Mouse (Mus musculus) embryonic facial prominence, embryonic 14.5 days (tissue): ENCODE measurements around the gene Rims4. TPM values are rescaled to one million over a fixed set of nuclear protein-coding genes. Genes with fewer than 3 reads are reported as not detected.

ENCODE experiments used
- ATAC-seq: fragments of 200-750 bp; cut with Nextera tagmentation; 2 replicates; pipeline ENCODE4 v1.8.0; 2017; ENCODE audit warnings: low read depth, moderate number of reproducible peaks, moderate TSS enrichment
- DNase-seq: peaks from one replicate; pipeline ENCODE4 v3.0.0-alpha.2; 2015; ENCODE audit warnings: low spot score
- H3K27ac ChIP-seq: fragments of 300-500 bp; sonication (generic); replicated peaks from 2 replicates; pipeline ENCODE4 v1.5.1; 2014; ENCODE audit warnings: low read depth, mild to moderate bottlenecking, low read length, moderate library complexity
- H3K27me3 ChIP-seq: fragments of 300-500 bp; sonication (generic); replicated peaks from 2 replicates; pipeline ENCODE4 v1.6.1; 2014; ENCODE audit warnings: low read length; ENCODE audit not compliant: control insufficient read depth, insufficient read depth
- H3K36me3 ChIP-seq: fragments of 300-500 bp; sonication (generic); 2 replicates; pipeline ENCODE4 v1.6.1; 2014; ENCODE audit warnings: low read length, mixed read lengths; ENCODE audit not compliant: control insufficient read depth, insufficient read depth
- H3K4me1 ChIP-seq: fragments of 300-500 bp; sonication (generic); 2 replicates; pipeline ENCODE4 v1.6.1; 2014; ENCODE audit warnings: antibody characterized with exemption, low read length; ENCODE audit not compliant: control insufficient read depth, insufficient read depth
- H3K4me2 ChIP-seq: fragments of 300-500 bp; sonication (generic); 2 replicates; pipeline ENCODE4 v1.6.1; 2014; ENCODE audit warnings: low read depth, mild to moderate bottlenecking, low read length, moderate library complexity, mixed read lengths
- H3K4me3 ChIP-seq: fragments of 300-500 bp; sonication (generic); 2 replicates; pipeline ENCODE4 v1.5.1; 2014; ENCODE audit warnings: low read depth, mild to moderate bottlenecking, low read length
- H3K9ac ChIP-seq: fragments of 300-500 bp; sonication (generic); 2 replicates; pipeline ENCODE4 v1.6.1; 2014; ENCODE audit warnings: low read depth, mild to moderate bottlenecking, low read length, moderate library complexity, mixed read lengths
- H3K9me3 ChIP-seq: fragments of 300-500 bp; sonication (generic); 2 replicates; pipeline ENCODE4 v1.6.1; 2016; ENCODE audit warnings: low read length; ENCODE audit not compliant: control insufficient read depth
- WGBS: fragments of 180-500 bp; shearing (Covaris S2); extraction: QIAGEN DNeasy Blood & Tissue Kit; methylation state at CpG from one replicate; pipeline ENCODE4 v1.1.7; 2014; 5-methylcytosine and 5-hydroxymethylcytosine counted together
- polyA plus RNA-seq: library from polyadenylated mRNA; unstranded; fragments of >200 nt; fragmentation: Nextera tagmentation; extraction: Ambion mirVana; gene quantifications from 2 replicates; pipeline ENCODE4 v1.2.1, GENCODE M21; 2014

Gene Rims4
- polyA plus RNA-seq, 1 experiment from 2014 or later = 0.32 TPM

DNA sequence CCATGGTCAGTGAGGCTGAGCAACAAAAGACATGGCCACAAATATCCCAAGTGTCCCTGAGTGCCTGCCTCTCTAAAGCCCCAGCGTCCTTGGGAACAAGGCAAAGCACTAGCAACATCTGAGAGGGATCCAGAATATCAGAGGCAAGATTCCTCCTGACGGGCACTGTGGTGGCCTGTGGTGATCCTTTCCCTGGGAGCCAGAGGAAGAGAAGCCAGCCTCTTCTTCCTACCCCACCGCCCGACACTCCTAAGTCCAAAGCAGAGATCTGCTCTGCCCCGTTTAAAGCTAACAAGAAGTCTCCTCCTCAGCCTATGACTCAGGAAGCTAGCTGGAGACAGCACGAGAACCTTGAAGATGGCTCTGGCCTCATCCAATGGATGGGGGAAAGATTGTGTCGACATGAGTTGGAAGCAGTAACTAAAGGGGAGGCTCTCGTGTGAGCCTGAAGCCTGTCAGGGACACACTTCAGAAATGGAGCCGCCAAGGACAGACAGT, 3.1 kb downstream of the Rims4 start:
- H3K27ac ChIP-seq = no peak overlapping the region
- no peak overlapping the region for H3K4me3 ChIP-seq
- WGBS = 68% methylated on average over 9 of the region's 9 CpGs
- peaks cover 73% of the 10 kb centered on the region for H3K27me3 ChIP-seq
- no peak for DNase-seq
- no peaks in the 10 kb centered on the region for H3K9me3 ChIP-seq
- no peaks in the 10 kb centered on the region for H3K36me3 ChIP-seq
- 0 out of 2 replicates have a peak, but pooled peaks cover 4% of the 10 kb centered on the region for H3K4me1 ChIP-seq
- no peak for ATAC-seq
- H3K4me2 ChIP-seq = no peak overlapping the region
- H3K9ac ChIP-seq = no peak overlapping the region

DNA sequence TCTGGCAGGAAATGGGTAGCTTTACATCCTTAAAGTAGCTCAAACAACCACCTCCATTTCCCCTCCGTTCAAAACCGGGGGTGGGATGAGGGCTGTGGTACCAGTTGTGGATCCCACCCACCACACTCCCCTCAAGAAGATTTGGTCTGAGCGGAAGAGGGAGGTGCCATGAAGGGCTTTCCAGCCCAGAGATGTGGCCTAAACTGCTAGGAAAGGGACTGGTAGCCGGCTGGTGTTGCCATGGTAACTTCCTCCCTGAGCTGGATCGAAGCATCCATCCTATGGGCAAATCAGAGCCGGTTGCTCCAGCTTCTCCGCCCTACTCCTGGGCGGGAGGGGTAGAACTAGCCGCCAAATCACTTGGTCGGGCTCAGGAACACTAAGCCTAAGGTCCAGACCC, 4.4 kb downstream of the Rims4 start:
- peak; percentile 36 for DNase-seq
- no peaks in the 10 kb centered on the region for H3K9me3 ChIP-seq

DNA sequence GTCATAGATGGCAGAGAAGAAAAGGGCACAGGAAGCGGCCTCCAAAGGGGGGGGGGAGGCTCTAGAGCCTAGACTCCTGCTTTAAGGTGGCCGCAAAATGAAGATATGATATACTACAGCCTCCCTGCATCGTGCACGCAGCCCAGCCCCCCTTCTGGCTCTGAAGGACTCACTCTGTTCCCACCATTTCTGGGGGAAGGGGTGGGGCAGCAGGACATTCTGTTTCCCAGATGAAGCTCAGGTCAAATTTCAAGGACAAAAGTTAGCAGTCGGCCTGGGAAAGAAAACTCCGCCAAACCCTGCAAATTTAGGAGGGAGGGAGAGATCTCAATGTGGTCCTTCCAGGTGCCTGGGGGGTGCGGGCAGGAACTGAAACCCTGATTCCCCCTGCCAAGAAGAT, 4.8 kb downstream of the Rims4 start:
- H3K36me3 ChIP-seq = no peaks in the 10 kb centered on the region
- no peak for DNase-seq
- no peak for ATAC-seq
- H3K27ac ChIP-seq = no peak overlapping the region
- H3K4me2 ChIP-seq = no peak overlapping the region
- 0 out of 2 replicates have a peak, but pooled peaks cover 4% of the 10 kb centered on the region for H3K4me1 ChIP-seq
- peaks cover 58% of the 10 kb centered on the region for H3K27me3 ChIP-seq
- H3K9ac ChIP-seq = no peak overlapping the region
- 27% methylated on average over 7 of the region's 7 CpGs for WGBS
- H3K4me3 ChIP-seq = no peak overlapping the region
- no peaks in the 10 kb centered on the region for H3K9me3 ChIP-seq

More for the DNA sequence above, 4.4 kb downstream of the Rims4 start:
- Histone ChIP-seq H3K36me3 (no peaks in the 10 kb centered on the region), H3K9ac (no peak overlapping the region), H3K27me3 (peaks cover 61% of the 10 kb centered on the region), H3K4me2 (no peak overlapping the region), H3K4me3 (no peak overlapping the region), H3K4me1 (0 out of 2 replicates have a peak, but pooled peaks cover 4% of the 10 kb centered on the region), H3K27ac (no peak overlapping the region)
- ATAC-seq = no peak
- WGBS = 6% methylated on average over 10 of the region's 10 CpGs

DNA sequence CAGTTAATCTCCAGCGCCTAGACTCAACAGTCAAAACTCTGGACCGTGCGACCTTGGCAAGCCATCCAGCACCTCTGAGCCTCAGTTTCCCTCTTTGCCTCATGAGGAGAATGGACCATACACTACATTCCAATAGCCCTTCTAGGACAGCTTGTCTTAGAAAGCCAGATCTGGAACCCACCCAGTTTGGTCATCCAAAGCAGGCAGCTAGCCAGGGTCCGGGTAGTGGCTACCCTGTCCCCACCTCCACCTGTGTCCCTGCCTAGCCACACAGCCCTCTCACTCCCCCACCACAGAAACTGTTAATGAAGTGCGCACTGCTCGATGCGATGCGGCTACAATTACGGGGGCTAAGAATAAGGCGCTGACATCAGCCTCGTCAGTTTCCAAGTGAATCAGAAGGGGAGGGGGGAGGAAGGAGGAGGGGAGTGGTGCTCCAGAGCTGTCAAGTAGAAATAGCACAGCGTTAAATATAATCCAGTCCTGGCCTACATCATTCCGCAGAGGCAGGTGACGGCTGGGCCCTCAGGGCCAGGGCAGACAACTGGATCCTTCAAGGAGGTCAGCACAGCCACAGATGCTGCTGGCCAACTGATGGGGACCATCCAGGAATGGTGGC, 6.5 kb downstream of the Rims4 start:
- 0 out of 2 replicates have a peak, but pooled peaks cover 4% of the 10 kb centered on the region for H3K4me1 ChIP-seq
- 71% methylated on average over 14 of the region's 14 CpGs for WGBS
- ATAC-seq (peak; percentile 58; the same call in 1 of the 2 replicates), DNase-seq (peak; percentile 36)
- no peaks in the 10 kb centered on the region for H3K36me3 ChIP-seq
- H3K4me2 ChIP-seq = no peak overlapping the region
- no peak overlapping the region for H3K4me3 ChIP-seq
- H3K9ac ChIP-seq = no peak overlapping the region
- no peaks in the 10 kb centered on the region for H3K9me3 ChIP-seq
- no peak overlapping the region for H3K27ac ChIP-seq
- peaks cover 41% of the 10 kb centered on the region for H3K27me3 ChIP-seq

DNA sequence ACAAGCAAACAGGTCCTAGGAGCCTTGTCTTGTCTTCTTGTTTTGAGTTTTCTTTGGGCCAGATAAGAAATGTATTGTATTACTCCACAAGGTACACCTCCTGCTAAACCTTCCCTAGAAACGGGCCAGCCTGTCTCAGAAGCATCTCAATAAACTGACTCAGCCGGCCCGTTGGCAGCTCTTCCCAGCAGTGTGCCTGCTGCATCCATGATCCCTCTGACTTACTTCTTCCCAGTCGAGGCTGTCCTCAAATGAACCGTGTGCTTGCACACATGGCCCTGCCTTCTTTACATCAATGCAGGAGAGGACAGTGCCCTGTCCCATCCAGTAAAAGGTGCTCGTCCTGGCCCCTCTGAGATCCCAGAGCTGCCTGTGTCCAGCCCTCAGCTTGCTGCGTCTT, 8.9 kb downstream of the Rims4 start:
- Histone ChIP-seq H3K4me2 (no peak overlapping the region), H3K36me3 (no peaks in the 10 kb centered on the region), H3K27me3 (peaks cover 19% of the 10 kb centered on the region), H3K9me3 (no peaks in the 10 kb centered on the region), H3K4me1 (0 out of 2 replicates have a peak, but pooled peaks cover 4% of the 10 kb centered on the region), H3K9ac (no peak overlapping the region), H3K4me3 (no peak overlapping the region), H3K27ac (no peak overlapping the region)
- ATAC-seq = no peak
- WGBS = 79% methylated on average over 7 of the region's 7 CpGs
- DNase-seq = no peak

DNA sequence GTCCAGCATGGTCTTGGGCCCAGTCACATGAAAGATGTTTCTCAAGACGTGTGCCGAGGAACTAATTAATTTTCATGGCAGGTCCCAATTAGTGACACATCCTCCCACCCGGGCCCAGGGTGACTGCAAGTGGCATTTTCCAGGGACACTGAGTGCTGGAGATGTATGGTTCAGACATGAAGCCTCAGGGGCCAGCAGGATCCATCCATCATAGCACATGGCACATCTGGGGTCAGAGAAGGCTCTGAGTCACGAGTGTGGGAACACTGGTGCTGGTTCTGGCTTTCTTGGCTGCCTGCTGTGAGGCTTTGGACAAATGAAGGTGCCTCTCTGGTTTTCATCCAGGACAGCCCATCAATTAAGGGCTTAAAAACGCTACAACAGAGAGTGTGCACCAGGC, 11.4 kb downstream of the Rims4 start:
- Histone ChIP-seq H3K9me3 (no peaks in the 10 kb centered on the region), H3K27me3 (peaks cover under 1% of the 10 kb centered on the region; the same call in 1 of the 2 replicates), H3K4me3 (no peak overlapping the region), H3K9ac (no peak overlapping the region), H3K36me3 (no peaks in the 10 kb centered on the region), H3K4me2 (no peak overlapping the region), H3K4me1 (0 out of 2 replicates have a peak, but pooled peaks cover 3% of the 10 kb centered on the region), H3K27ac (no peak overlapping the region)
- WGBS = 61% methylated on average over 5 of the region's 5 CpGs
- ATAC-seq (no peak), DNase-seq (no peak)

DNA sequence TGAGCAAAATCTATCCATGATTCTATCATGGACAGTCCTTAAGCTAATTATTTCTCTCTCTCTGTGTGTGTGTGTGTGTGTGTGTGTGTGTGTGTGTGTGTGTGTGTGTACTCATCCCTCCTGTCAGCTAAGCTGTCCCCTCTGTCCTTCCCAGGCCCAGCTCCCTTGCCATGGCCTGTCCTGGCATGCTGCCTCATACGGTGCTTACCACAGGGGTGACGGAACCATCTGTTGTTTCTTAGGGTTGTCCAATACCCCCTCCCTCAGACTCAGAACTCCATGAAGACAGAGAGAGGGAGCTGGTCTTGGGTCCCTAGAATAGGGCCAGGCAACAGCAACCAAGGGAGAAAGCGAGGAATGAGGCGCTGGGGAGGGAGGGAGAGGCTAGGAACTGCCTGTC, 14.2 kb downstream of the Rims4 start:
- H3K4me3 ChIP-seq = no peak overlapping the region
- no peak overlapping the region for H3K27ac ChIP-seq
- no peaks in the 10 kb centered on the region for H3K27me3 ChIP-seq
- no peak overlapping the region for H3K4me2 ChIP-seq
- H3K4me1 ChIP-seq = 0 out of 2 replicates have a peak, but pooled peaks cover 3% of the 10 kb centered on the region
- no peak for DNase-seq
- H3K9me3 ChIP-seq = no peaks in the 10 kb centered on the region
- H3K9ac ChIP-seq = no peak overlapping the region
- 63% methylated on average over 4 of the region's 4 CpGs for WGBS
- no peak for ATAC-seq
- H3K36me3 ChIP-seq = no peaks in the 10 kb centered on the region

DNA sequence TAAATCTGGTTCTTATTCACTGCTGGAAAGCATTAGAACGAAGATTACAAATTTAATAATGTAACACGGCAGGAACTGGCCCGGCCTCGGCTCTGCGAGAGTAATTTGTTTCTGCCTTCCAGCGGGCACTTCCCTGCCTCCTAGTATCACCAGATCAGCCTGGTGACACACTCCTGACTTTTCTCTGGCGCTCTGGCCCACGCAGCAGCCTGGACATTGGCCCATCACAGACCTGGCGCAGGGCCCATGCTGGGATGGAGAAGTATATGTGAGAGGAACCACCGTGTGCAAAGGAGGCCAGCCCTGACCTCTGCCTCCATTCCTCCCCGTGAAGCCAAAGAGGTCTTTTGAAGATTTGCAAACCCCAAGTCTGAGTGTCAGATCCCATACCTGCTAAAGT, 15.0 kb downstream of the Rims4 start:
- DNase-seq = peak; percentile 52
- Histone ChIP-seq H3K9ac (no peak overlapping the region), H3K27ac (no peak overlapping the region), H3K4me1 (0 out of 2 replicates have a peak, but pooled peaks cover 3% of the 10 kb centered on the region), H3K4me3 (no peak overlapping the region), H3K27me3 (no peaks in the 10 kb centered on the region), H3K9me3 (no peaks in the 10 kb centered on the region), H3K4me2 (no peak overlapping the region), H3K36me3 (no peaks in the 10 kb centered on the region)
- ATAC-seq = no peak
- WGBS = 50% methylated on average over 11 of the region's 11 CpGs

DNA sequence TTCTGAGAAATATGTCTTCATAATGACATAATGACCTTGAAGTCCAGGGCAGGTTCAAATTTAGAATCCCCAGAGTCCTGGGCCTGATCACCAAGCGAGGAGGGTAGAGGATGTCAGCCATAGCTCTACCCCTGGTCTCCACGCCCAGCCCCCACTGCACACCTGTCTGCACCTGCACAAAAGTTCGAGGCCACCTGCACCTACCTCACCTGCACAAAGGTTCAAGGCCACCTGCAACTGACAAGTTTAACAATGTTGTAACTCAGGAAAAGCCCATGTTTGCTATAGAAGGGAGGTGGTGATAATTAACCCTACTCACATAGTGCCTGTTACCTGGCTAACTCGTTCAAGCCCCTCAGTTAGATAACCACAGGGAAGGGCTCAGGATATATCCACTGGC, 16.0 kb downstream of the Rims4 start:
- no peaks in the 10 kb centered on the region for H3K27me3 ChIP-seq
- no peak overlapping the region for H3K4me3 ChIP-seq
- H3K27ac ChIP-seq = no peak overlapping the region
- ATAC-seq = no peak
- WGBS = 74% methylated on average over 4 of the region's 4 CpGs
- 0 out of 2 replicates have a peak, but pooled peaks cover 3% of the 10 kb centered on the region for H3K4me1 ChIP-seq
- no peaks in the 10 kb centered on the region for H3K36me3 ChIP-seq
- no peak overlapping the region for H3K4me2 ChIP-seq
- no peak for DNase-seq
- no peaks in the 10 kb centered on the region for H3K9me3 ChIP-seq
- H3K9ac ChIP-seq = no peak overlapping the region
